Mouse (Mus musculus): Measurements from ENCODE around the gene Trat1. TPM values are rescaled to one million over a fixed set of nuclear protein-coding genes. Genes with fewer than 3 reads are reported as not detected.

Gene Trat1
- total RNA-seq, 4 experiments from 2014 or later: 0.46 to 1.7 (median 0.80) TPM

- DNase-seq (ENCODE audit: low spot score in 2 of 2): no peak
Observed at GRCm38 (mm10) chr16:48720259-48720658, 51.6 kb downstream of the Trat1 start.

GRCm38 (mm10) chr16:48719679-48720078 is 52.1 kb downstream of the Trat1 start:
- no peak for DNase-seq (ENCODE audit: low spot score in 2 of 2)

DNA sequence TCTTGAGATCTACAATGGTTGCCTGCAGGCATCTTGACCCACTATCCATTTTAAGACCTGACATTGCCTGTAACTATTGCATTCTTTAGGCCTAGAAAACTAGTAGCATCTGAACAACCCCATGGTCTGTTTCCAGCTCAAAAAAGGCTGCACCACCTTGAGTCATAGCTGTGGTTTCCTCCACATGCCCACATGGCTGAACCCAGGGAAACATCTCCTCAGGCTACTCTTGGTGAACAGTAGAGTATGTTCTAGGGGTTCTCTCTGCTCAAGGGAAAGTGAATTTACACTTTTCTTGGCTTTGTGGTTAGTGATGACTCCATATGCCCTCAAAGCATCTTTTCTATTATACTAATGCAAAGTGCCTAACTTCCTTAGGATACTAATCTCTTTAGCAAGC is 55.5 kb downstream of the Trat1 start:
- no peak for DNase-seq (ENCODE audit: low spot score in 2 of 2)

GRCm38 (mm10) chr16:48701896-48702295 is 69.9 kb downstream of the Trat1 start:
- DNase-seq (ENCODE audit: low spot score in 2 of 2): no peak

Other genes starting within 250 kb of the Trat1 start
- not detected for gene Retnlb, start 44.8 kb upstream of the Trat1 start, total RNA-seq (2022)
- gene Retnla, start 70.5 kb upstream of the Trat1 start, total RNA-seq (2022): not detected
- gene Retnlg, start 100.6 kb upstream of the Trat1 start, total RNA-seq (2022): not detected
- gene Dzip3, start 222.1 kb upstream of the Trat1 start, total RNA-seq (2022): 10 to 100 TPM; 69.6 to 87.9 (median 78.7) TPM
- gene Cip2a, start 222.2 kb upstream of the Trat1 start, total RNA-seq (2022): 1 to 10 TPM; 2.0 to 4.7 (median 2.5) TPM